Mouse (Mus musculus) embryonic facial prominence, embryonic 10.5 days (tissue): ENCODE data around the gene Edc3. TPM values are rescaled to one million over a fixed set of nuclear protein-coding genes. Genes with fewer than 3 reads are reported as not detected.

Experiments used
- DNase-seq: peaks from one replicate; pipeline ENCODE4 v3.0.0-alpha.2; 2017; ENCODE audit warnings: low spot score
- H3K27ac ChIP-seq: fragments of 300-500 bp; sonication (generic); replicated peaks from 2 replicates; pipeline ENCODE4 v1.5.1; 2016; ENCODE audit warnings: mild to moderate bottlenecking
- H3K27me3 ChIP-seq: fragments of 300-500 bp; sonication (generic); replicated peaks from 2 replicates; pipeline ENCODE4 v1.6.1; 2016; ENCODE audit warnings: low read depth, mild to moderate bottlenecking; ENCODE audit not compliant: poor library complexity, severe bottlenecking
- H3K36me3 ChIP-seq: fragments of 300-500 bp; sonication (generic); replicated peaks from 2 replicates; pipeline ENCODE4 v1.6.1; 2016; ENCODE audit warnings: mild to moderate bottlenecking, moderate library complexity
- H3K4me1 ChIP-seq: fragments of 300-500 bp; sonication (generic); 2 replicates; pipeline ENCODE4 v1.6.1; 2016
- H3K4me3 ChIP-seq: fragments of 300-500 bp; sonication (generic); 2 replicates; pipeline ENCODE4 v1.5.1; 2016; ENCODE audit warnings: mild to moderate bottlenecking, moderate library complexity
- H3K9me3 ChIP-seq: fragments of 300-500 bp; sonication (generic); 2 replicates; pipeline ENCODE4 v1.6.1; 2016; ENCODE audit warnings: mild to moderate bottlenecking
- WGBS: fragments of 180-500 bp; shearing (Covaris S2); methylation state at CpG from one replicate; pipeline ENCODE4 v1.1.7; 2016; 5-methylcytosine and 5-hydroxymethylcytosine counted together
- polyA plus RNA-seq: library from polyadenylated mRNA; unstranded; fragments of >200 nt; fragmentation: Nextera tagmentation; extraction: Ambion mirVana; gene quantifications from 2 replicates; pipeline ENCODE4 v1.2.1, GENCODE M21; 2016

Gene Edc3
- polyA plus RNA-seq, result 45.5 and 46.7 TPM in 2 replicates

- peaks cover 20% of the 10 kb centered on the region for H3K4me1 ChIP-seq
Measured at GRCm38 (mm10) chr9:57708068-57708719, at the start of gene Edc3. Gene Edc3 (plus strand): TSS chr9:57708540.

GRCm38 (mm10) chr9:57658970-57659369 is 49.4 kb upstream of the Edc3 start:
- H3K4me3 ChIP-seq, result no peak overlapping the region
- no peaks in the 10 kb centered on the region for H3K36me3 ChIP-seq
- H3K27ac ChIP-seq, result no peak overlapping the region
- H3K27me3 ChIP-seq, result peaks cover 13% of the 10 kb centered on the region
- WGBS, result 80% methylated on average over 4 of the region's 4 CpGs
- DNase-seq, result no peak
- H3K4me1 ChIP-seq, result peaks cover 12% of the 10 kb centered on the region
- H3K9me3 ChIP-seq, result no peaks in the 10 kb centered on the region

More at GRCm38 (mm10) chr9:57708068-57708719, at the start of gene Edc3:
- H3K36me3 ChIP-seq, result peaks cover 26% of the 10 kb centered on the region
- no peaks in the 10 kb centered on the region; the same call in 1 of the 2 replicates for H3K27me3 ChIP-seq
- H3K4me3 ChIP-seq, result peak within 1 kb of the TSS; percentile 99
- no peaks in the 10 kb centered on the region for H3K9me3 ChIP-seq
- WGBS, result under 1% methylated on average over 23 of the region's 23 CpGs
- H3K27ac ChIP-seq, result peak within 1 kb of the TSS; percentile 93
- DNase-seq, result peak; percentile 96

GRCm38 (mm10) chr9:57659774-57660173 is 48.6 kb upstream of the Edc3 start:
- peak overlapping the region; percentile 48; the same call in 1 of the 2 replicates for H3K27ac ChIP-seq
- H3K4me3 ChIP-seq, result no peak overlapping the region
- WGBS, result 26% methylated on average over 4 of the region's 4 CpGs
- peaks cover 5% of the 10 kb centered on the region for H3K27me3 ChIP-seq
- DNase-seq, result peak; percentile 73
- no peaks in the 10 kb centered on the region for H3K36me3 ChIP-seq
- peaks cover 8% of the 10 kb centered on the region for H3K4me1 ChIP-seq
- no peaks in the 10 kb centered on the region for H3K9me3 ChIP-seq

GRCm38 (mm10) chr9:57660501-57660900 is 47.8 kb upstream of the Edc3 start:
- 80% methylated on average over 6 of the region's 6 CpGs for WGBS

GRCm38 (mm10) chr9:57661552-57661951 is 46.8 kb upstream of the Edc3 start:
- no peak for DNase-seq
- Histone ChIP-seq H3K4me3 (no peak overlapping the region), H3K4me1 (no peaks in the 10 kb centered on the region), H3K36me3 (no peaks in the 10 kb centered on the region), H3K9me3 (no peaks in the 10 kb centered on the region), H3K27ac (no peak overlapping the region), H3K27me3 (no peaks in the 10 kb centered on the region)
- 85% methylated on average over 3 of the region's 3 CpGs for WGBS

More at GRCm38 (mm10) chr9:57660501-57660900, 47.8 kb upstream of the Edc3 start:
- Histone ChIP-seq H3K27me3 (no peaks in the 10 kb centered on the region), H3K27ac (0 out of 2 replicates have a peak overlapping the region, but pooled peaks have one; percentile 48), H3K36me3 (no peaks in the 10 kb centered on the region), H3K4me1 (peaks cover 8% of the 10 kb centered on the region), H3K4me3 (no peak overlapping the region), H3K9me3 (no peaks in the 10 kb centered on the region)
- DNase-seq, result no peak

- no peaks in the 10 kb centered on the region for H3K27me3 ChIP-seq
- H3K9me3 ChIP-seq, result no peaks in the 10 kb centered on the region
- WGBS, result 70% methylated on average over 7 of the region's 7 CpGs
- DNase-seq, result no peak
- no peaks in the 10 kb centered on the region for H3K4me1 ChIP-seq
- H3K27ac ChIP-seq, result no peak overlapping the region
- no peak overlapping the region for H3K4me3 ChIP-seq
- H3K36me3 ChIP-seq, result no peaks in the 10 kb centered on the region
Measured at GRCm38 (mm10) chr9:57664616-57665015, 43.7 kb upstream of the Edc3 start.

GRCm38 (mm10) chr9:57666536-57666935 is 41.8 kb upstream of the Edc3 start:
- Histone ChIP-seq H3K4me3 (no peak overlapping the region), H3K27me3 (no peaks in the 10 kb centered on the region), H3K9me3 (no peaks in the 10 kb centered on the region), H3K27ac (no peak overlapping the region), H3K4me1 (no peaks in the 10 kb centered on the region), H3K36me3 (no peaks in the 10 kb centered on the region)
- DNase-seq, result no peak
- WGBS, result 86% methylated on average over 8 of the region's 8 CpGs

GRCm38 (mm10) chr9:57667136-57667535 is 41.2 kb upstream of the Edc3 start:
- H3K9me3 ChIP-seq, result no peaks in the 10 kb centered on the region
- DNase-seq, result no peak
- 78% methylated on average over 3 of the region's 3 CpGs for WGBS

GRCm38 (mm10) chr9:57667817-57668216 is 40.5 kb upstream of the Edc3 start:
- Histone ChIP-seq H3K36me3 (no peaks in the 10 kb centered on the region), H3K9me3 (no peaks in the 10 kb centered on the region), H3K27me3 (no peaks in the 10 kb centered on the region), H3K4me3 (no peak overlapping the region), H3K27ac (no peak overlapping the region), H3K4me1 (no peaks in the 10 kb centered on the region)
- no peak for DNase-seq
- 63% methylated on average over 11 of the region's 11 CpGs for WGBS

More at GRCm38 (mm10) chr9:57667136-57667535, 41.2 kb upstream of the Edc3 start:
- Histone ChIP-seq H3K36me3 (no peaks in the 10 kb centered on the region), H3K4me3 (no peak overlapping the region), H3K27ac (no peak overlapping the region), H3K27me3 (no peaks in the 10 kb centered on the region), H3K4me1 (no peaks in the 10 kb centered on the region)

- no peak overlapping the region for H3K4me3 ChIP-seq
- no peak overlapping the region for H3K27ac ChIP-seq
- H3K36me3 ChIP-seq, result no peaks in the 10 kb centered on the region
- no peaks in the 10 kb centered on the region for H3K9me3 ChIP-seq
- no peaks in the 10 kb centered on the region for H3K27me3 ChIP-seq
- H3K4me1 ChIP-seq, result no peaks in the 10 kb centered on the region
- WGBS, result 43% methylated on average over 1 of the region's 1 CpGs
- no peak for DNase-seq
Measured at GRCm38 (mm10) chr9:57668277-57668676, 40.1 kb upstream of the Edc3 start.

- no peaks in the 10 kb centered on the region for H3K27me3 ChIP-seq
- DNase-seq, result no peak
- no peak overlapping the region for H3K4me3 ChIP-seq
- no peaks in the 10 kb centered on the region for H3K4me1 ChIP-seq
- no peaks in the 10 kb centered on the region for H3K9me3 ChIP-seq
- no peaks in the 10 kb centered on the region for H3K36me3 ChIP-seq
- 82% methylated on average over 3 of the region's 3 CpGs for WGBS
- H3K27ac ChIP-seq, result no peak overlapping the region
Measured at GRCm38 (mm10) chr9:57669566-57669965, 38.8 kb upstream of the Edc3 start.

- Histone ChIP-seq H3K9me3 (no peaks in the 10 kb centered on the region), H3K27ac (no peak overlapping the region), H3K27me3 (no peaks in the 10 kb centered on the region), H3K36me3 (no peaks in the 10 kb centered on the region), H3K4me1 (no peaks in the 10 kb centered on the region), H3K4me3 (no peak overlapping the region)
- 90% methylated on average over 4 of the region's 4 CpGs for WGBS
- DNase-seq, result no peak
Measured at GRCm38 (mm10) chr9:57671037-57671436, 37.3 kb upstream of the Edc3 start.

- H3K36me3 ChIP-seq, result no peaks in the 10 kb centered on the region
- H3K27me3 ChIP-seq, result no peaks in the 10 kb centered on the region
- WGBS, result 82% methylated on average over 5 of the region's 5 CpGs
- H3K9me3 ChIP-seq, result no peaks in the 10 kb centered on the region
- DNase-seq, result no peak
- H3K4me1 ChIP-seq, result no peaks in the 10 kb centered on the region
- no peak overlapping the region for H3K4me3 ChIP-seq
- no peak overlapping the region for H3K27ac ChIP-seq
Measured at GRCm38 (mm10) chr9:57671500-57671899, 36.8 kb upstream of the Edc3 start.
